ENCODE assay signal across 8 mouse cellular contexts in genomic region chr13:56698391-56698790, GRCm38 (mm10). TPM values are rescaled to one million over a fixed set of nuclear protein-coding genes. Genes with fewer than 3 reads are reported as not detected.
DNase-seq lines count a peak whose midpoint lies in the region; ATAC-seq and TF ChIP-seq lines count a peak whose summit lies in the region.

No protein-coding gene starts in this region.

- intact Hi-C loops in heart, postnatal 14 days (cut with DNase I), result no loop called here

- H3K4me1 ChIP-seq in heart, embryonic 10.5 days, result peaks cover 25% of the 10 kb centered on the region
- H3K4me1 ChIP-seq in forebrain, embryonic 14.5 days (ENCODE audit: control insufficient read depth, insufficient read depth, low read length), result peaks cover 16% of the 10 kb centered on the region; the same call in 1 of the 2 replicates
- peaks cover 22% of the 10 kb centered on the region for H3K4me1 ChIP-seq in midbrain, embryonic 14.5 days (ENCODE audit: control insufficient read depth, insufficient read depth, low read length)

- WGBS in heart, embryonic 10.5 days, result 53% methylated on average over 9 of the region's 9 CpGs
- 4% methylated on average over 9 of the region's 9 CpGs for WGBS in forebrain, embryonic 14.5 days
- WGBS in midbrain, embryonic 14.5 days, result 12% methylated on average over 9 of the region's 9 CpGs

- H3K27me3 ChIP-seq in heart, embryonic 10.5 days (ENCODE audit: insufficient read depth, poor library complexity, severe bottlenecking), result no peaks in the 10 kb centered on the region
- no peaks in the 10 kb centered on the region for H3K27me3 ChIP-seq in forebrain, embryonic 14.5 days (replicated peaks; ENCODE audit: control insufficient read depth, insufficient read depth, low read length)
- no peaks in the 10 kb centered on the region for H3K27me3 ChIP-seq in midbrain, embryonic 14.5 days (ENCODE audit: control insufficient read depth, insufficient read depth, low read length)

- no peaks in the 10 kb centered on the region for H3K36me3 ChIP-seq in heart, embryonic 10.5 days
- no peaks in the 10 kb centered on the region for H3K36me3 ChIP-seq in forebrain, embryonic 14.5 days (ENCODE audit: control insufficient read depth, insufficient read depth, low read length)
- no peaks in the 10 kb centered on the region for H3K36me3 ChIP-seq in midbrain, embryonic 14.5 days (ENCODE audit: control insufficient read depth, insufficient read depth, low read length)

- H3K4me3 ChIP-seq in heart, embryonic 10.5 days, result no peak overlapping the region
- no peak overlapping the region for H3K4me3 ChIP-seq in forebrain, embryonic 14.5 days (ENCODE audit: low read depth, low read length)
- no peak overlapping the region for H3K4me3 ChIP-seq in layer of hippocampus, adult 2 months
- no peak overlapping the region for H3K4me3 ChIP-seq in midbrain, embryonic 14.5 days (replicated peaks; ENCODE audit: low read depth, low read length)

- H3K4me2 ChIP-seq in forebrain, embryonic 14.5 days (ENCODE audit: low read length), result peak overlapping the region; percentile 15; the same call in 1 of the 2 replicates
- peak overlapping the region; percentile 21 for H3K4me2 ChIP-seq in midbrain, embryonic 14.5 days (ENCODE audit: low read length)

- ATAC-seq in forebrain, embryonic 14.5 days, result peak; percentile 76
- ATAC-seq in midbrain, embryonic 14.5 days (ENCODE audit: low FRiP score, low TSS enrichment), result no peak
- ATAC-seq in erythroblast, adult 5-6 weeks (replicated peaks; ENCODE audit: low FRiP score, poor library complexity, severe bottlenecking), result no peak

- no peaks in the 10 kb centered on the region for H3K9me3 ChIP-seq in heart, embryonic 10.5 days
- no peaks in the 10 kb centered on the region for H3K9me3 ChIP-seq in forebrain, embryonic 14.5 days (replicated peaks; ENCODE audit: control insufficient read depth, low read length)
- H3K9me3 ChIP-seq in midbrain, embryonic 14.5 days (ENCODE audit: control insufficient read depth, low read length), result no peaks in the 10 kb centered on the region

- peak overlapping the region; percentile 24; the same call in 1 of the 2 replicates for H3K27ac ChIP-seq in heart, embryonic 10.5 days
- H3K27ac ChIP-seq in forebrain, embryonic 14.5 days (ENCODE audit: low read depth, low read length), result peak overlapping the region; percentile 78
- H3K27ac ChIP-seq in layer of hippocampus, adult 2 months, result no peak overlapping the region
- peak overlapping the region; percentile 71 for H3K27ac ChIP-seq in midbrain, embryonic 14.5 days (replicated peaks; ENCODE audit: low read depth, low read length)

- no peak for DNase-seq in heart, embryonic 10.5 days (ENCODE audit: low spot score)
- no peak for DNase-seq in heart, postnatal 14 days
- DNase-seq in brain, embryonic 18.5 days (ENCODE audit: low read depth, low spot score), result peak; percentile 82
- DNase-seq in forebrain, embryonic 14.5 days (ENCODE audit: low spot score), result peak; percentile 97
- DNase-seq in layer of hippocampus, adult 2 months (ENCODE audit: low spot score in 2 of 2), result peak; percentile 61 to 89
- peak; percentile 74 for DNase-seq in midbrain, embryonic 14.5 days
- no peak for DNase-seq in adrenal gland, adult (ENCODE audit: inconsistent age in 2 of 2, low spot score in 1 of 2)

- no peak for TF ChIP-seq CTCF in layer of hippocampus, adult 2 months (conservative IDR thresholded peaks at IDR 0.05)

- peak overlapping the region; percentile 2 for H3K9ac ChIP-seq in forebrain, embryonic 14.5 days (ENCODE audit: low read length)
- H3K9ac ChIP-seq in midbrain, embryonic 14.5 days (replicated peaks; ENCODE audit: low read length), result 0 out of 2 replicates have a peak overlapping the region, but pooled peaks have one; percentile 20

RNA-seq across cellular contexts. Expression of gene Smad5, which starts 4.4 kb away (rescaled TPM):
- polyA plus RNA-seq in heart, embryonic 10.5 days (2016; fragmentation: Nextera tagmentation; extraction: Ambion mirVana), result 20.7 and 23.0 TPM in 2 replicates
- 10 to 100 TPM; 38.7 to 40.2 TPM for total RNA-seq in heart, postnatal 14 days (2021)
- polyA plus RNA-seq in forebrain, embryonic 14.5 days (2014; fragmentation: Nextera tagmentation; extraction: Ambion mirVana), result 39.7 and 45.8 TPM in 2 replicates
- 10 to 100 TPM; 26.3 to 28.0 TPM for total RNA-seq in layer of hippocampus, adult 2 months (2021)
- 20.4 and 35.7 TPM in 2 replicates for polyA plus RNA-seq in midbrain, embryonic 14.5 days (2014; fragmentation: Nextera tagmentation; extraction: Ambion mirVana)
- 9.4 and 11.0 TPM in 2 replicates for total RNA-seq in erythroblast, adult 5-6 weeks (2015; ENCODE audit: low replicate concordance)
- 2.4 and 6.7 TPM in 2 replicates for total RNA-seq in erythroblast, adult 5-6 weeks (2017; ENCODE audit: low replicate concordance)

RNA-seq across cellular contexts. Expression of gene Gm45623, which starts 55.2 kb away (rescaled TPM):
- 0.49 and 0.67 TPM in 2 replicates for polyA plus RNA-seq in heart, embryonic 10.5 days (2016; fragmentation: Nextera tagmentation; extraction: Ambion mirVana)
- 1 to 10 TPM in 1 of 2 experiments, not detected in 1; 1.1 TPM for total RNA-seq in heart, postnatal 14 days (2021)
- polyA plus RNA-seq in forebrain, embryonic 14.5 days (2014; fragmentation: Nextera tagmentation; extraction: Ambion mirVana), result 0.85 and 1.1 TPM in 2 replicates
- 1 to 10 TPM in 1 of 2 experiments, under 1 TPM in 1; 0.96 to 1.6 TPM for total RNA-seq in layer of hippocampus, adult 2 months (2021)
- polyA plus RNA-seq in midbrain, embryonic 14.5 days (2014; fragmentation: Nextera tagmentation; extraction: Ambion mirVana), result 1.1 and 2.1 TPM in 2 replicates
- not detected in 2 replicates for total RNA-seq in erythroblast, adult 5-6 weeks (2015; ENCODE audit: low replicate concordance)
- total RNA-seq in erythroblast, adult 5-6 weeks (2017; ENCODE audit: low replicate concordance), result not detected in 2 replicates

Comparison
In these comparisons a context has a peak if more than half of its experiments do, and no peak if none do; other contexts are left out.
1. DNase-seq: peak in brain, embryonic 18.5 days (single experiment), forebrain, embryonic 14.5 days (single experiment), layer of hippocampus, adult 2 months (2 of 2) and midbrain, embryonic 14.5 days (single experiment); none in heart, embryonic 10.5 days (single experiment), heart, postnatal 14 days (0 of 2) and adrenal gland, adult (0 of 2).